ENCODE assay signal across 23 mouse cellular contexts in the genomic region with DNA sequence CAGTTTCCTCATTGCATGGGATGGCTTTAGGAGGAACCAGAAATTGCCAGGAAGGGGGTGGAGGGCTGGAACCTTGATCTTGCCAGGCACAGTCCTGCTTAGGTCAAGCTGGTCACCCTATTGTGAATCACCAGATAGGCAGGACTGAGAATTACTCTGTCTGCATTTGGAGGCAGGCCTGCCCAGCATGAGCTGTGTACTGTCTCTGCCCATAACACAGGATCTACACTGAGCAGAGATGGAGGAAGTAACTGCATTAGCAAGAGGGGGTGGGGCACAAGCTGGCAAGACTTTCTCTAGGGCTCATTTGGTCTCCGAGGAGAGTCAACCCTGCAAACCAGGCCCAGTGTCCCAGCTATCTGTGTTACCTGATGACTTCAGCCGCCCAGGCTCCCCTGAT. TPM values are rescaled to one million over a fixed set of nuclear protein-coding genes. Genes with fewer than 3 reads are reported as not detected.
DNase-seq lines count a peak whose midpoint lies in the region; ATAC-seq lines count a peak whose summit lies in the region.
"Had no signal": no experiment of that assay in that cellular context is flagged by ENCODE, and none has a peak within 500 bp of the region (broad histone marks: within the 10 kb centered on the region; RNA-seq: fewer than 3 reads in every experiment).

No protein-coding gene starts in this region.

- ATAC-seq in granulocyte monocyte progenitor cell, adult 5-6 weeks (replicated peaks; ENCODE audit: poor library complexity, severe bottlenecking), result peak; percentile 65
- ATAC-seq in megakaryocyte progenitor cell, adult 5-6 weeks (replicated peaks; ENCODE audit: poor library complexity), result peak; percentile 48; the same call in 1 of the 2 replicates
- ATAC-seq: forebrain, postnatal 0 days; midbrain, embryonic 15.5 days had no signal

- DNase-seq in adrenal gland, postnatal 36 days, result peak; percentile 15 to 31
- no peak for DNase-seq in adrenal gland, postnatal 25 days
- peak; percentile 37 to 41 for DNase-seq in B cell, adult 2 months
- no peak for DNase-seq in ovary, adult 18-20 months (ENCODE audit: low spot score)
- DNase-seq in right cerebral cortex, postnatal 14 days, result no peak
- no peak for DNase-seq in cerebellum, postnatal 25 days
- DNase-seq: cerebellum, adult 11-12 months; cerebellum, adult 9-11 months; forebrain, postnatal 0 days; gastrocnemius, postnatal 10 days; heart, postnatal 14 days; kidney, adult 8-10 months; kidney, postnatal 10 days; layer of hippocampus, adult 9-11 months; right cerebral cortex, adult 18-20 months; thymus, adult 2 months; thymus, postnatal 4 days had no signal

RNA-seq across cellular contexts. Expression of a gene that starts 2.6 kb away (rescaled TPM):
- under 1 TPM in 1 of 2 experiments, not detected in 1; 0.56 TPM for total RNA-seq in adrenal gland, postnatal 36 days (2021)
- total RNA-seq in adrenal gland, postnatal 25 days (2021), result 1.00 TPM in 1 of 2 replicates, not detected in the other
- not detected in 2 replicates for total RNA-seq in granulocyte monocyte progenitor cell, adult 5-6 weeks (2014; fragmentation: Nextera tagmentation)
- total RNA-seq in granulocyte monocyte progenitor cell, adult 5-6 weeks (2017), result not detected in 2 replicates
- not detected in 2 replicates for total RNA-seq in megakaryocyte progenitor cell, adult 5-6 weeks (2015)
- total RNA-seq in megakaryocyte progenitor cell, adult 5-6 weeks (2017), result not detected in 2 replicates
- total RNA-seq: ES-E14; forebrain, postnatal 0 days; gastrocnemius, postnatal 10 days; heart, postnatal 14 days; left cerebral cortex, postnatal 10 days; neutrophil, adult 5-6 weeks had no signal

RNA-seq across cellular contexts. Expression of a gene that starts 7.8 kb away (rescaled TPM):
- under 1 TPM in 1 of 2 experiments, not detected in 1; 0.96 TPM for total RNA-seq in adrenal gland, postnatal 36 days (2021)
- not detected in 2 replicates for total RNA-seq in adrenal gland, postnatal 25 days (2021)
- not detected in 2 replicates for total RNA-seq in granulocyte monocyte progenitor cell, adult 5-6 weeks (2014; fragmentation: Nextera tagmentation)
- total RNA-seq in granulocyte monocyte progenitor cell, adult 5-6 weeks (2017), result not detected in 2 replicates
- not detected in 2 replicates for total RNA-seq in megakaryocyte progenitor cell, adult 5-6 weeks (2015)
- not detected in 2 replicates for total RNA-seq in megakaryocyte progenitor cell, adult 5-6 weeks (2017)
- total RNA-seq: ES-E14; forebrain, postnatal 0 days; heart, postnatal 14 days; left cerebral cortex, postnatal 10 days; neutrophil, adult 5-6 weeks had no signal

RNA-seq across cellular contexts. Expression of a gene that starts 16.6 kb away (rescaled TPM):
- total RNA-seq in adrenal gland, postnatal 36 days (2021), result under 1 TPM in 1 of 2 experiments, not detected in 1; 0.79 TPM
- not detected in 2 replicates for total RNA-seq in adrenal gland, postnatal 25 days (2021)
- not detected in 2 replicates for total RNA-seq in granulocyte monocyte progenitor cell, adult 5-6 weeks (2014; fragmentation: Nextera tagmentation)
- not detected in 2 replicates for total RNA-seq in granulocyte monocyte progenitor cell, adult 5-6 weeks (2017)
- not detected in 2 replicates for total RNA-seq in megakaryocyte progenitor cell, adult 5-6 weeks (2015)
- total RNA-seq in megakaryocyte progenitor cell, adult 5-6 weeks (2017), result not detected in 2 replicates
- total RNA-seq: ES-E14; forebrain, postnatal 0 days; gastrocnemius, postnatal 10 days; heart, postnatal 14 days; left cerebral cortex, postnatal 10 days; neutrophil, adult 5-6 weeks had no signal

RNA-seq across cellular contexts. Expression of a gene that starts 19.5 kb away (rescaled TPM):
- 1 to 10 TPM; 2.1 to 2.9 TPM for total RNA-seq in adrenal gland, postnatal 36 days (2021)
- total RNA-seq in adrenal gland, postnatal 25 days (2021), result 0.52 TPM in 1 of 2 replicates, not detected in the other
- not detected in 2 replicates for total RNA-seq in granulocyte monocyte progenitor cell, adult 5-6 weeks (2014; fragmentation: Nextera tagmentation)
- total RNA-seq in granulocyte monocyte progenitor cell, adult 5-6 weeks (2017), result 1.2 TPM in 1 of 2 replicates, not detected in the other
- total RNA-seq in megakaryocyte progenitor cell, adult 5-6 weeks (2015), result 1.9 TPM in 1 of 2 replicates, not detected in the other
- total RNA-seq in megakaryocyte progenitor cell, adult 5-6 weeks (2017), result 2.0 TPM in 1 of 2 replicates, not detected in the other
- total RNA-seq: forebrain, postnatal 0 days; gastrocnemius, postnatal 10 days; left cerebral cortex, postnatal 10 days; neutrophil, adult 5-6 weeks had no signal

RNA-seq across cellular contexts. Expression of a gene that starts 24.5 kb away (rescaled TPM):
- total RNA-seq in adrenal gland, postnatal 36 days (2021), result 1 to 10 TPM; 8.6 to 9.0 TPM
- 8.4 and 9.8 TPM in 2 replicates for total RNA-seq in adrenal gland, postnatal 25 days (2021)
- 23.5 and 23.9 TPM in 2 replicates for total RNA-seq in granulocyte monocyte progenitor cell, adult 5-6 weeks (2014; fragmentation: Nextera tagmentation)
- 14.9 and 18.1 TPM in 2 replicates for total RNA-seq in granulocyte monocyte progenitor cell, adult 5-6 weeks (2017)
- 17.5 and 20.7 TPM in 2 replicates for total RNA-seq in megakaryocyte progenitor cell, adult 5-6 weeks (2015)
- total RNA-seq in megakaryocyte progenitor cell, adult 5-6 weeks (2017), result 15.5 and 18.7 TPM in 2 replicates

Comparison
In these comparisons a context has a peak if more than half of its experiments do, and no peak if none do; other contexts are left out.
1. DNase-seq: peak in adrenal gland, postnatal 36 days (2 of 2) and B cell, adult 2 months (2 of 2); none in adrenal gland, postnatal 25 days (single experiment), ovary, adult 18-20 months (single experiment), right cerebral cortex, postnatal 14 days (single experiment) and cerebellum, postnatal 25 days (0 of 2).